Mouse (Mus musculus) bone marrow macrophage, adult 2 months (primary cell): ENCODE results near the gene Ppm1j.

Experiments
- CTCF ChIP-seq: IDR thresholded peaks from 2 replicates; pipeline ENCODE4 v1.5.1; 2012; ENCODE audit warnings: low read depth, mild to moderate bottlenecking, low read length, moderate library complexity
- POLR2A ChIP-seq: IDR thresholded peaks from 2 replicates; pipeline ENCODE4 v1.6.1; 2012; ENCODE audit warnings: mild to moderate bottlenecking, low read depth, low read length, borderline replicate concordance

DNA sequence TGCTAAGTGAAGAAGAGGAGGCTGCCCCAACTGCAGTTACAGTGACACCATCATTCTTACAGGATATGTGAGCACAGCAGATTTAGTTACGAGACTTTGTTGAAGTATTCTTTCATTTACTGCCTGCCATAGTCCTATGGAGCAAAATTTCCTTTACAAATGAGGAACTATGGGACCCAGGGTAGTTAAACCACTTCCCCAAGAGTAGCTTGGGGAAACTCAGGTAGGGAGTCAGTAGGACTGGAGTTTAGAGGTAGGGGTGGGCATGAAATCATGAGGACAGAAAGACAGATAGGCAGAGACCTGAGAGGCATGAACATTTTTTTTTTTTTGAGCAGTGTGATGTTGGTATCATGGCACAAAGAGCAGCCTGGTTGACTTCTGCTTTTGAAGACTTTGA is 37.0 kb upstream of the Ppm1j start:
- TF ChIP-seq CTCF (no peak), POLR2A (no peak)
